Mouse (Mus musculus) C2C12 (cell line): ENCODE results near the gene Lamc1. TPM values are rescaled to one million over a fixed set of nuclear protein-coding genes. Genes with fewer than 3 reads are reported as not detected.
"Not testable (repeated sequence)": the region's sequence is repeated elsewhere in the genome, so short reads cannot be mapped to it uniquely, and the experiment has no call there.

Experiments
- H3K27me3 ChIP-seq: one replicate; pipeline ENCODE4 v1.6.1; 2011; ENCODE audit not compliant: control insufficient read depth, insufficient read depth, insufficient read length
- H3K36me3 ChIP-seq: one replicate; pipeline ENCODE4 v1.6.1; 2011; ENCODE audit not compliant: control insufficient read depth, insufficient read depth
- H3K4me3 ChIP-seq: one replicate; pipeline ENCODE4 v1.5.1; 2011; ENCODE audit warnings: mild to moderate bottlenecking, control low read depth; ENCODE audit not compliant: poor library complexity, insufficient read depth, severe bottlenecking
- H3K79me2 ChIP-seq: one replicate; pipeline ENCODE4 v1.6.1; 2011; ENCODE audit not compliant: control insufficient read depth, insufficient read depth
- H3K79me3 ChIP-seq: one replicate; pipeline ENCODE4 v1.6.1; 2011; ENCODE audit warnings: low read depth, control low read depth
- H3ac ChIP-seq: one replicate; pipeline ENCODE3; 2011; ENCODE audit warnings: low read depth; ENCODE audit not compliant: control insufficient read depth, insufficient read length
- CEBPB ChIP-seq: IDR thresholded peaks from one replicate; pipeline ENCODE4 v1.6.1; 2011; ENCODE audit warnings: low read depth, mild to moderate bottlenecking, control low read depth, moderate library complexity
- CTCF ChIP-seq: IDR thresholded peaks from one replicate; pipeline ENCODE4 v1.5.1; 2011; ENCODE audit not compliant: control insufficient read depth, insufficient read depth, insufficient read length
- FOSL1 ChIP-seq: IDR thresholded peaks from one replicate; pipeline ENCODE4 v1.8.0; 2011; ENCODE audit warnings: mild to moderate bottlenecking, low read length; ENCODE audit not compliant: poor library complexity, insufficient read depth, severe bottlenecking
- MAX ChIP-seq: IDR thresholded peaks from one replicate; pipeline ENCODE4 v1.6.1; 2011; ENCODE audit warnings: mild to moderate bottlenecking, control low read depth
- MYOD1 ChIP-seq: IDR thresholded peaks from one replicate; pipeline ENCODE4 v1.6.1; 2011; ENCODE audit warnings: low read depth; ENCODE audit not compliant: control insufficient read depth, insufficient read length
- MYOG ChIP-seq: IDR thresholded peaks from one replicate; pipeline ENCODE4 v1.6.1; 2011; ENCODE audit not compliant: control insufficient read depth, insufficient read length; ENCODE audit errors: extremely low read depth
- USF1 ChIP-seq: IDR thresholded peaks from one replicate; pipeline ENCODE4 v1.6.1; 2011; ENCODE audit warnings: low read depth, mild to moderate bottlenecking, control low read depth, moderate library complexity
- polyA plus RNA-seq: library from polyadenylated mRNA; unstranded; fragments of >200 nt; fragmentation: generic; extraction: Trizol; gene quantifications from one replicate; pipeline ENCODE4 v1.2.1, GENCODE M21; 2012; ENCODE audit warnings: missing spikeins

Lamc1 gene
- polyA plus RNA-seq, 1 experiment = 35.5 TPM

DNA sequence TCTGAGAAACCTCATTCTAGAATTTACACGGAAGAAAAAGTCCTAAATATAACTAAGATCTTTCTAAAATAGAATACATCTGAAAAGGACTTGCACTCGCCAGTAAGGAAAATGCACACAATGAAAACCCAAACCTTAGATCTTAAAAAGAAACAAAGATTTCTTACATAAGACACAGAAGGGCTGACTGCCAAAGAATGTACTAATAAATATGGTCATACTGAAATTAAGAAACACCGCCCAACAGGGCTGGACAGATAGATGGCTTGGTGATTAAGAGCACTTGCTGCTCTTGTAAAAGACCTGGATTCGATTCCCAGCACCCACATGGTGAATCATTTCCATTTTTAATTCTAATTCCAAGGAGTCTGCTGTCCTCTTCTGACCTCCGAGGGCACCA lies 22.4 kb downstream of the Lamc1 start:
- H3ac ChIP-seq = no peak overlapping the region
- TF ChIP-seq FOSL1 (no peak), MYOG (no peak), CEBPB (no peak), CTCF (no peak), MYOD1 (no peak), USF1 (no peak), MAX (no peak)
- H3K4me3 ChIP-seq = no peak overlapping the region
- peaks cover 91% of the 10 kb centered on the region for H3K79me3 ChIP-seq
- no peaks in the 10 kb centered on the region for H3K27me3 ChIP-seq
- H3K36me3 ChIP-seq = peaks cover 5% of the 10 kb centered on the region
- peaks cover 98% of the 10 kb centered on the region for H3K79me2 ChIP-seq

DNA sequence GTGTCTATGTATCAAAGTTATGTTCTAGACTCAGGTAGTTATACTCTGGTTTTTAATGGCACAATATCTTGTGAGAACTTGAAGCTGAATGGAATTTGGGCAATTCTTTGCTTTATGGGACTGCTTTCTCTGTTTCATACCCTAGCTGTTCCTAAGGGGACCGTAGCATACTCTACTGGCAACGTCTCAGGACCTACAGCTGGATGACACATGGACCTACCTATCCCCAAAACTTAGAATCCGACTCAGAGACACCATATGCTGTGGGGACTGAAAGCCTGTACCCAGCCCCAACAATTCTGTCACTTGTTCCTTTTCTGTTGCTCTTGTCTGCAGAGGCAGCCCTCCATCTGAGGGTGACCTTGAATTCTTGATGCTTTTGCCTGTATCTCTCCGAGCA lies 23.3 kb downstream of the Lamc1 start:
- TF ChIP-seq CTCF = no peak
- no peak overlapping the region for H3ac ChIP-seq

DNA sequence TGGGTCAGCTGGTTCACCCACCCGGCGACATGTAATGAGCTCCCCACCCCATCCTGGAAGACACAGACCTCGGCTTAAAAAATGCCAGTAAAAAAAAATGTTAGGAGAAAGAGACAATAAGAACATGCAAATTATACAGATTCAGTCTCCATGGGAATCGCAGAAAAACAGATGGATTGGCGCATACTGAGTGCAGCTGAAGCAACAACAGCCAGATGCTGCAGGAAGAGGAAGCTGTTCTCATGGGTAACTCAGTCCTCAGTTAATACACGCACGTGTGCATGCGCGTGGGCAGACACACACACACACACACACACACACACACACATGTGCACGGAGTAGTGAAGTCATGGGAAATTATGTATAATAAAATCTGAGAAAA lies 23.7 kb downstream of the Lamc1 start:
- Histone ChIP-seq H3K27me3 (no peaks in the 10 kb centered on the region), H3ac (no peak overlapping the region), H3K36me3 (peaks cover 5% of the 10 kb centered on the region), H3K79me3 (peaks cover 81% of the 10 kb centered on the region), H3K79me2 (peaks cover 89% of the 10 kb centered on the region), H3K4me3 (no peak overlapping the region)
- TF ChIP-seq CTCF = no peak
- no peak for TF ChIP-seq MYOG
- no peak for TF ChIP-seq MAX
- no peak for TF ChIP-seq USF1
- TF ChIP-seq CEBPB = no peak
- no peak for TF ChIP-seq FOSL1
- no peak for TF ChIP-seq MYOD1

More for the DNA sequence above, 23.3 kb downstream of the Lamc1 start:
- Histone ChIP-seq H3K79me3 (peaks cover 82% of the 10 kb centered on the region), H3K4me3 (no peak overlapping the region), H3K79me2 (peaks cover 90% of the 10 kb centered on the region), H3K27me3 (no peaks in the 10 kb centered on the region), H3K36me3 (peaks cover 5% of the 10 kb centered on the region)

DNA sequence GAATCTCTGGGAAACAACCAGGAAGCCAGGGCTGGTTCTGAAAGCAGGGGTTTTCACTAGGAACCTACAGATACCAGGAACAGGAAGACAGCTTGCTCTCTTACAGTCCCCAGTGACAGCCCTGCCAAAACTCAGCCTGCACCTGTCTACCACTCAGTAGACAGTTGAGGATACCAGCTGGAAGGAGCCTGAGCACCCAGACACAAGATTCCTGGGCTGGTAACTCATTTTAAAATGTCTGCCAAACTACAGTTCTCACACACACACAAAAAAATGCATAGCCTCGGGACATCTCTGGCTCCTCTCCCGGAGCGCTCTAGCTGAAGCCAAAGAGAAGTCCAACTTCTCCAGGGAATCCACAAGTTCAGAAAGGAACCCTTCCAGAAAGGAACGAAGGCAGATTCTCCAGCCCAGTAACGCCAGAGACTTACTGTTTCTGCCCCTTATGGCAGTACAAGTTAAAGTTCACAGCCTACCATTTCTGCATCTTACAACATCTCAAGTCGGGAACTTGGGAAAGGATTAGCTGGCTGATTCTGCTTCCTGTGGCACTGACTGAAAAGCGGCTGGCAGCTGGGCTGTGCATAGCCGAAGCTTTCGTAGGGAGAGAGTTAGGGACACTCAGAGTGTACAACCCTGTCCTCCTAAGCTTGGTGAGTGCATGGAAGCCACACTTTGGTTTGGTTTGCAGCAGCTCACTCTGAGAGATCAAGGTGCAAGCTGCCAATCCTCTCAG lies 24.2 kb downstream of the Lamc1 start:
- Histone ChIP-seq H3K4me3 (no peak overlapping the region), H3ac (no peak overlapping the region), H3K79me3 (peaks cover 80% of the 10 kb centered on the region), H3K27me3 (no peaks in the 10 kb centered on the region), H3K36me3 (peaks cover 5% of the 10 kb centered on the region), H3K79me2 (peaks cover 89% of the 10 kb centered on the region)
- TF ChIP-seq USF1 (no peak), MYOG (no peak), CTCF (no peak), FOSL1 (no peak), MYOD1 (no peak), MAX (no peak), CEBPB (no peak)

DNA sequence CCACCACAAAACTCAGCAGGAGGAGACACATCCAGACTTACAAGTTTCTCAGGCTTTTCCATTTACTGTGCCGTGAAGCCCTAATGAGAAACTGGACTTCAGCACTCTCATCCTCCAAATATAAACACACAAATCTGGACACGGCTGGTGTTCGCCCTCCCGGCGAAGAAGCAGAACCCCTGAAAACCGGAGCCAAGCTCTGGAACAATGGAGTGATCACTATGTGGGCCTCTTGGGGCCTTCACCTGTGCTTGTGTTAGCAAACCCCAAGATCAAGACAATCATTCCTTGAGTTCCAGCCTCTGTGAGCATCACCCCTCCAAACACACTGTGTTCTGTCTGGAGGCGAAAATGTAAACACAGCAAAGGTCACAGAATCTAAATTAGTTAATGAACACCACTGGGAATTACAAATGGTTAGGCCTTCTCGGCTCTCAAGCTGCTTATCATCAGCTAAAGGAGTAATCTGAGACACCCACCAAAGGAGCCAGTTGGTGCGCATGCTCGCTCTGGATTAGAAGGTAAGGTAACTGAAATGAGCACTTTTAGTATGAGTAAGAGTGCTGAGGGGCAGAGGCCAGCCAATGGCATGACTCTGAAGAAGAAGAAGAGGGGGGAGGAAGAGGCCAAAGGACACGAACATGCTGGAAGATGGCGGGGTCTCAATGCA lies 24.9 kb downstream of the Lamc1 start:
- no peaks in the 10 kb centered on the region for H3K27me3 ChIP-seq
- H3K79me2 ChIP-seq = peaks cover 89% of the 10 kb centered on the region
- TF ChIP-seq USF1 = no peak
- no peak for TF ChIP-seq CTCF
- no peak for TF ChIP-seq MYOD1
- TF ChIP-seq FOSL1 = no peak
- TF ChIP-seq MAX = no peak
- TF ChIP-seq MYOG = no peak
- no peak for TF ChIP-seq CEBPB
- H3ac ChIP-seq = no peak overlapping the region
- peaks cover 9% of the 10 kb centered on the region for H3K36me3 ChIP-seq
- H3K4me3 ChIP-seq = no peak overlapping the region
- peaks cover 80% of the 10 kb centered on the region for H3K79me3 ChIP-seq

DNA sequence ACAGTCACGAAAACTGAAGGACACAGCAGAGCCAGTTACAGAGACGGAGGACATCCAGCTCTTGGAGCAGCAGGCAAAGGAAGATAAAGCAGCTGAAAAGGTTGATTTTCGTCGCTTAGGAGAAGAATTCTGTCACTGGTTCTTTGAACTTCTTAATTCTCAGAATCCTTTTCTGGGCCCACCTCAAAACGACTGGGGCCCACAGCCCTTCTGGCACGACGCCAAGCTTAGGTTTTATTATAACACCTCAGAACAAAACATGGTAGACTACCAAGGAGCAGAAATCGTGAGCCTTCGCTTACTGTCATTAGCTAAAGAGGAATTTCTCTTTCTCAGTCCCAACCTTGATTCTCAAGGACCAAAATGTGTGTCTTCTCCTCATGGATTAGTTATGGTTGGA lies 26.9 kb downstream of the Lamc1 start:
- not testable (repeated sequence) for H3K4me3 ChIP-seq, H3K27me3 ChIP-seq, H3ac ChIP-seq
- Histone ChIP-seq H3K79me2 (peaks cover 89% of the 10 kb centered on the region), H3K79me3 (peaks cover 75% of the 10 kb centered on the region), H3K36me3 (peaks cover 10% of the 10 kb centered on the region)

DNA sequence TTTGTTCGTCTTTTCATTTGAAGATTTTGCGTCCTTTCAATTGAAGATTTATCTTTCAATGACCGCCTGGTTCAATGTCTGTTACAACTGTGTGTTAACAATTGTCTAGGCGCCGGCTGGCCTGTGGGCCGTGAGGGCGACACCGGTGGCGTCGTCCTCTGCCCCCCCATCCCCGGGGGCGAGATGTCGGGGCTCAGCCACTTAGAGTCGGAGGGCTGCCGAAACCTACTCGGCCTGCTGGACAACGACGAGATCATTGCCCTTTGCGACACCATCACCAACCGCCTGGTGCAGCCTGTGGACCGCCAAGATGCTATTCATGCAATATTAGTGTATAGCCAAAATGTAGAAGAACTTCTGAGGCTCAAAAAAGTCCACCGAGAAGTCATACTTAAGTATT lies 27.3 kb downstream of the Lamc1 start:
- not testable (repeated sequence) for H3ac ChIP-seq, H3K27me3 ChIP-seq

More for the DNA sequence above, 27.3 kb downstream of the Lamc1 start:
- peaks cover 70% of the 10 kb centered on the region for H3K79me3 ChIP-seq
- H3K36me3 ChIP-seq = peaks cover 10% of the 10 kb centered on the region
- H3K79me2 ChIP-seq = peaks cover 86% of the 10 kb centered on the region
- not testable (repeated sequence) for H3K4me3 ChIP-seq
